Mouse (Mus musculus): ENCODE measurements around the gene Ubd. TPM values are rescaled to one million over a fixed set of nuclear protein-coding genes. Genes with fewer than 3 reads are reported as not detected.
"Not testable (repeated sequence)": the region's sequence is repeated elsewhere in the genome, so short reads cannot be mapped to it uniquely, and the experiment has no call there.

Gene Ubd
- not detected for total RNA-seq (2021)
- long read RNA-seq, experiment 1, result 0 reads
- long read RNA-seq, experiment 2, result 0 reads

GRCm38 (mm10) chr17:37193656-37194055 lies at the start of gene Ubd:
Gene Ubd (plus strand): TSS chr17:37193892.
- no peak for DNase-seq (ENCODE audit: low spot score in 2 of 2)

DNA sequence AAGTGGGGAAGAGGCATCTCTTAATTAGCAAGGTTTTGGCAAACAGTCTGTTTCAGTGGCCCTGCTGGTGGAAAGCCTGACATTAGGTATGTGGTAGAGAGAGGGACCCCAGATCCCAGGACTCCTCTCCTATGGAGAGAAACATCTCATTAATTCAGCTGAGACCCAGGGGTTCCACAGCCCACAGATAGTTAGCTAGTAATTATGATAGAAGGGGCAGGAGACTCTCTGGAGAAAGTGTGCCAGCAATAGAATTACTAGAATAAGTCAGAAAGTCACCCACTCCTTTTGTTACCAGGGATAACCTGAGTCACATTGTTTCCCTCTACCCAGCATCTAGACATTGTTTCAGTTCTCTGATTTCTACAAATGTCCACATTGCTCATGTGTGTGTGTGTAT lies 32.3 kb upstream of the Ubd start, which contains the start of gene Olfr93:
TSS of gene Olfr93 (minus strand) at position 101 of the 400 bp plus-strand sequence.
- DNase-seq (ENCODE audit: low spot score in 2 of 2), result no peak

- no peak for DNase-seq (ENCODE audit: low spot score in 2 of 2)
Measured at GRCm38 (mm10) chr17:37185474-37185873, 8.2 kb upstream of the Ubd start.

- DNase-seq (ENCODE audit: low spot score in 2 of 2), result peak in 1 of 2 experiments; percentile 73
Measured at GRCm38 (mm10) chr17:37190711-37191110, 3.0 kb upstream of the Ubd start.

GRCm38 (mm10) chr17:37193032-37193431 lies 660 bp upstream of the Ubd start:
- no peak for DNase-seq (ENCODE audit: low spot score in 2 of 2)

GRCm38 (mm10) chr17:37194782-37195181 lies 1.1 kb downstream of the Ubd start:
- DNase-seq (ENCODE audit: low spot score in 2 of 2), result no peak

DNA sequence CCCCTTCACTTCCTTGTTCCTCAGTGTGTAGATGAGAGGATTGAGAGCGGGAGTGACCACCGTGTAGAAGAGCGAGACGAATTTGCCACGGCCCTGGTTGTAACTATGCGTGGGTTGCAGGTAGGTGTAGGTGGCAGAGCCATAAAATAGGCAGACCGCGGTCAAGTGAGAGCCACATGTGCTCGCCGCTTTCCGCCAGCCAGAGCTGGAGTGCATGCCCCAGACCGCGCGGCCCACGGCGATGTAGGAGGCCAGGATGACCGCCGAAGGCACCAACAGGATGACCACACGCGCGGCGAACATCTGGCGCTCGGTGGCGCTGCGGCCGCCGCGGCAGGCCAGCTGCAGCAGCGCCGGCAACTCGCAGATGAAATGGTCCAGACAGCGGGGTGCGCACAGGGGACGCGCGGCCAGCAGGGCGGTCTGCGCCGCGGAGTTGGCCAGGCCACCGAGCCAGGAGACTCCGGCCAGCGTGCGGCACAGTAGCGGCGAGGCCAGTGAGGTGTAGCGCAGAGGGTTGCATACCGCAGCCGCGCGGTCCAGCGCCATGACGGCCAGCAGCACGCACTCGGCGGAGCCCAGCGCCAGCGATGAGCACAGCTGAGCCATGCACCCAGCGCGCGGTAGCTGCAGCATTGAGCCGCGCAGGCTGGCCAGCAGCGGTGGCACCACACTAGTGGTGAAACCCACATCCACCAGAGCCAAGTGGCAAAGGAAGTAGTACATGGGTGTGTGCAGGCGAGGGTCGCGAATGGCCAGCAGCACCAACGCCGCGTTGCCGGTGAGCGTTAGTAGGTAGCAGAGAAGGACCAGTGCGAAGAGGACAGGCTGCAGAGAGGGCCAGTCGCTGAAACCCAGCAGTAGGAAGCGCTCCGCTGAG lies 3.4 kb downstream of the Ubd start:
- DNase-seq (ENCODE audit: low spot score in 2 of 2), result peak in 1 of 2 experiments; percentile 35

DNA sequence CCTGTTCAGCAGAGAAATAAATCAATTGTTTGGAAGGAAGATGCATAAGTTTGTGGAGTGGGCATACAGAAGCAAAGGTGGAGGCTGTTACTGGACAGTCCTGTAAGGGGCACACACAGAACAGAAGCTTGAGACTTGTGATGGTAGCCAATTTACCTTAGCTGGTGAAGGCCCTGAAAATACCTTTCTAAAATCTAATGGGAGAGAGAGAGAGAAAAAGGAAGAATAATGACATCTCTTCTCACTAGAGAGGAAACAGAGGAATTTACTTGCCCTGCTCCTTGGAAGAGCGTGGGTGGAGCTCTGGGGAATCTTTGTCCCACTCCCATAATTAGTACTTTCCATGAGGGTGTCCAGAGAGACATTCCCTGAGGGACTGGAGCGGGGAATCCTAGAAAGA lies 7.2 kb downstream of the Ubd start, which contains the start of gene Olfr94:
TSS of gene Olfr94 (minus strand) at position 101 of the 400 bp plus-strand sequence.
- DNase-seq (ENCODE audit: low spot score in 2 of 2), result no peak

GRCm38 (mm10) chr17:37203206-37203916 lies 9.7 kb downstream of the Ubd start:
- peak; percentile 80 to 92 for DNase-seq (ENCODE audit: low spot score in 2 of 2)

DNA sequence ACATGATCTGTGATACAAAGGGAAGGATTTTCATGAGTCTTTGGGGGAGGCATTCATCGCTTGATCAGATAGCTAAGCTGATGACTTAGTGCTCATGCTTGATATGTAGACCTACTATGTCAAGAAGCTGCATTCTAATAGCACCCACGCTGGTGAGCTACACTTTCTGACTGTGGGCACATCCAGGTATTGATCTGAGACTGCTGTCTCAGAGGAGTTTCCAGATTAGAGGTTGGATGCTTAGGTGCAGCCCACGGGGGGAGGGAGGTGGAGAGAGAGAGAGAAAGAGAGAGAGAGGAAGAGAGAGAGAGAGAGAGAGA lies 10.2 kb downstream of the Ubd start:
- no peak for DNase-seq (ENCODE audit: low spot score in 2 of 2)

DNA sequence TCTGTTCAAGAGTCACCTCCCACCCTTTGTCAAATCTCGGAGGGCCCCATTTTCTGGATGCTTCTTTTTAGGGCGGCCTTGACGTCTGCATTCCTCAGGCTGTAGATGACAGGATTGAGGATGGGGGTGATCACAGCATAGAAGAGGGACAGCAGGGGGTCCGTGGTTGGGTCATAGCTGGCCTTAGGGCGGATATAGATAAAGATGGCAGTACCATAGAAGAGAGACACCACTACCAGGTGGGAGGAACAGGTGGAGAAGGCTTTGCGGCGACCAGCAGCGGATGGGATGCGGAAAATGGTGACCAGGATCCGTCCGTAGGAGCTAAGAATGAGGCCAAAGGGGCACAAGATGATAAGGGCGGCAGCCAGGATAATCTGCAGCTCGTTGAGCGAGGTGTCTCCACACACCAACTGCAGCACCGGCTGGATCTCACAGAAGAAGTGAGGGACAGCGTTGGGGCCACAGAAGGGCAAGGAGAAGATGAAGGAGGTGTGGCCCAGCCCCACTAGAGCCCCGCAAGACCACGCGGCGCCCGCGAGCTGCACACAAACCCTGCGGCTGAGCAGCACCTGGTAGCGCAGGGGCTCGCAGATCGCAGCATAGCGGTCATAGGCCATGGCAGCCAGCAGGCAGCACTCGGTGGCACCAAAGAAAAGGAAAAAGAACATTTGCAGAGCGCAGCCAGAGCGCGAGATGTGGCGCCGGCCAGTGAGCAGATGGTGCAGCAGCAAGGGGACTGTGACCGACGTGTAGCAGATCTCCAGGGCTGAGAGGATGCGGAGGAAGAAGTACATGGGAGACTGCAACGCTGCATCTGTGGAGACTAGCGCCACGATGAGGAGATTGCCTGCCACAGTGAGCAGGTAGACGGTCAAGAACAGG lies 17.4 kb downstream of the Ubd start:
- no peak for DNase-seq (ENCODE audit: low spot score in 2 of 2)

DNA sequence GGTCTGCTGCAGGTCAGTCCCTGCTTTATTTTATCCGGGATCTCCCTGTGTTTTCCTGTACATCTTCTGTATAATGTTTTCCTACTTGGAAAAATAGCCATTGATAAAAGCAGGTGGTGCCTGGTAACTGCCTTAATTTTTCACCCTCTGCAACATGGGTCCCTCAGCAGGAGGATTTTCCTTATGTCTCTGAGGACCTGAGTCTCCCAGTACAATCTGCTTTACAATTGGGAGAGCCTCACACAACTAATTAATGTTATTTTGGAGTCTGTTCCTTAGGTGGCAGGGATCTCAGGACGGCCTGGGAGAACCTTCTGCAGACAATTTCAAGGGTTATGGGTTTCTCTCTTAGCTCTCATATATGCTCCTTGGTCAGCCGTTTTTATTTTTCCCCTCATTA lies 19.3 kb downstream of the Ubd start, which contains the start of gene Olfr95:
TSS of gene Olfr95 (minus strand) at position 101 of the 400 bp plus-strand sequence.
- no peak for DNase-seq (ENCODE audit: low spot score in 2 of 2)

DNA sequence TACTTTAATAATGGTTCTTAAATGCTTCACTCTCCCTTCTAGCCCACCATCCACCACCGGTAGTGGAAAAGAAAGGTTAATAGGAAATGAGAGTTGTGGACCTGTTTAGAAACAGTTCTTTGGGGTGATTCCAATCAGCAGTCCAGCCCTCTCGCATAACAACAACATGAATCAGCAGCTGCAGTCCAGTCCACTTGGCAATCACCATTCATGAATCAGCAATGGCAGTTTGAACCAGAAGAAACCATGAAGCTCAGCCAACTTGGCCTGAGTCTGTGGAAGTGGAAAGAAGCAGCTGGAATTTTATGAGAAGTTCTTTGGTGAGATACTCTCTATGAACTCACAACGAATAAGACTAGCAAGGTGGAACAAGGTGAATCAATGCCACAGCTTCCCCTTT lies 24.8 kb downstream of the Ubd start:
- no peak for DNase-seq (ENCODE audit: low spot score in 2 of 2)

GRCm38 (mm10) chr17:37219846-37220245 lies 26.2 kb downstream of the Ubd start, which contains the start of gene Olfr96:
Gene Olfr96 (plus strand): TSS chr17:37220146.
- DNase-seq (ENCODE audit: low spot score in 2 of 2), result no peak

DNA sequence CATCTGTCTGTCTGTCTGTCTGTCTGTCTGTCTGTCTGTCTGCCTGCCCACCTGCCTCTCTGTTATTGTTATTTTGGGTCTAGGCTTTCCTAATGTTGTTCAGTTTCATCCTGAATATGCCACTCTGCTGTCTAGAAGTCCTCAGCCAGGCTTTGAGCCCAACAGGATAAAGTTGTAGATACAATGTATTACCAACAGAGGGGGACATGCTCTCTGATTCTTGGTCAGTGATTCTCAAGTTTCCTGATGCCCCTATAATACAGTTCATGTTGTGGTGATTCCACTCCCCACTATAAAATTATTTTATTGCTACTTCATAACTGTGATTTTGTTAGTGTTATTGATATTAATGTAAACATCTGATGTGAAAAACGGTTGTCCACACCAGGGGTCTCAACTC lies 28.2 kb downstream of the Ubd start:
- DNase-seq (ENCODE audit: low spot score in 2 of 2), result no peak

- DNase-seq (ENCODE audit: low spot score in 2 of 2), result not testable (repeated sequence)
Measured at GRCm38 (mm10) chr17:37237230-37237629, 43.5 kb downstream of the Ubd start, which contains the start of gene Olfr97. Gene Olfr97 (minus strand): TSS chr17:37237330.

DNA sequence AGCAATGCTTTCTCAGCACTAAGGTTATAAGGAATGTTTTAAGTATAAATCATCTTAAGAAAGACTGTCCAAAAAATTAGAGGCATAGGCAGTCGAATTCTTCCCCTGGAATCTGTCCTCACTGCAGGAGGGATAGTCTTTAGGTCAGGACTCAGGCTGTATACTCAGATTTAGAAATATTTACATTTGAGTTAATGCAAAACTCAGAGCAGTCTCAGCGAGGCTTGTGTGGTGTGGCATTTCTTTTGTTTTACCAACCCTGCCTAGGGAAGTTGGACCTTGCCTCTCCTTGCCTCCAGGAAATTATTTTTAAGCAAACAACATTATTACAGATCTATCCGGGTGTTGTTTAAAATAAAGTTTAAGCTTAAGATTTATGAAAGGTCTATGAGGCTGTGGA lies 48.5 kb downstream of the Ubd start:
- DNase-seq (ENCODE audit: low spot score in 2 of 2), result no peak

Measured in layer of hippocampus, postnatal 14 days (tissue).